Mouse (Mus musculus) erythroblast, embryonic 14.5 days (primary cell): ENCODE data around the gene Ighmbp2.

Experiments
- GATA1 ChIP-seq: IDR thresholded peaks from 2 replicates; pipeline ENCODE4 v1.6.1; 2012; ENCODE audit warnings: low read length, inconsistent platforms, mixed read lengths
- TAL1 ChIP-seq: IDR thresholded peaks from 3 replicates; pipeline ENCODE4 v1.6.1; 2012; ENCODE audit warnings: low read length, inconsistent platforms, mixed read lengths

- TF ChIP-seq GATA1 = no peak
- TF ChIP-seq TAL1 = no peak
Observed at GRCm38 (mm10) chr19:3282572-3283467, at the start of gene Ighmbp2, which contains the start of gene Mrpl21.
